Mouse (Mus musculus) lung, postnatal 0 days (tissue): ENCODE measurements around the gene Rnf157. TPM values are rescaled to one million over a fixed set of nuclear protein-coding genes. Genes with fewer than 3 reads are reported as not detected.

Experiments
- ATAC-seq: fragments of 200-750 bp; cut with Nextera tagmentation; 2 replicates; pipeline ENCODE4 v1.8.0; 2017; ENCODE audit warnings: moderate library complexity
- DNase-seq: peaks from one replicate; pipeline ENCODE4 v3.0.0-alpha.2; 2016; ENCODE audit warnings: low spot score
- H3K27ac ChIP-seq: fragments of 300-500 bp; sonication (generic); 2 replicates; pipeline ENCODE4 v1.5.1; 2014; ENCODE audit warnings: antibody characterized with exemption, mild to moderate bottlenecking, low read length, mixed read lengths
- H3K27me3 ChIP-seq: fragments of 300-500 bp; sonication (generic); replicated peaks from 2 replicates; pipeline ENCODE4 v1.6.1; 2014; ENCODE audit warnings: low read length, mixed read lengths; ENCODE audit not compliant: insufficient read depth
- H3K36me3 ChIP-seq: fragments of 300-500 bp; sonication (generic); 2 replicates; pipeline ENCODE4 v1.6.1; 2014; ENCODE audit warnings: low read length, mixed read lengths; ENCODE audit not compliant: insufficient read depth
- H3K4me1 ChIP-seq: fragments of 300-500 bp; sonication (generic); 2 replicates; pipeline ENCODE4 v1.6.1; 2014; ENCODE audit warnings: antibody characterized with exemption, low read depth, low read length, mixed read lengths; ENCODE audit not compliant: insufficient read depth
- H3K4me2 ChIP-seq: fragments of 300-500 bp; sonication (generic); replicated peaks from 2 replicates; pipeline ENCODE4 v1.6.1; 2014; ENCODE audit warnings: low read depth, mild to moderate bottlenecking, low read length, moderate library complexity, mixed read lengths
- H3K4me3 ChIP-seq: fragments of 300-500 bp; sonication (generic); 2 replicates; pipeline ENCODE4 v1.5.1; 2014; ENCODE audit warnings: low read depth, low read length
- H3K9ac ChIP-seq: fragments of 300-500 bp; sonication (generic); replicated peaks from 2 replicates; pipeline ENCODE4 v1.6.1; 2014; ENCODE audit warnings: low read depth, mild to moderate bottlenecking
- H3K9me3 ChIP-seq: fragments of 300-500 bp; sonication (generic); 2 replicates; pipeline ENCODE4 v1.6.1; 2016; ENCODE audit warnings: low read length, mixed read lengths
- CTCF ChIP-seq: IDR thresholded peaks from 2 replicates; pipeline ENCODE4 v1.5.1; 2016; ENCODE audit warnings: antibody characterized with exemption, mild to moderate bottlenecking
- EP300 ChIP-seq: IDR thresholded peaks from 2 replicates; pipeline ENCODE4 v1.6.1; 2016; ENCODE audit warnings: antibody characterized with exemption, mild to moderate bottlenecking, control low read depth
- WGBS: fragments of 180-500 bp; shearing (Covaris S2); extraction: QIAGEN DNeasy Blood & Tissue Kit; methylation state at CpG from one replicate; pipeline ENCODE4 v1.1.7; 2014; 5-methylcytosine and 5-hydroxymethylcytosine counted together
- polyA plus RNA-seq: library from polyadenylated mRNA; unstranded; fragments of >200 nt; fragmentation: Nextera tagmentation; extraction: Ambion mirVana; gene quantifications from 2 replicates; pipeline ENCODE4 v1.2.1, GENCODE M21; 2015

The Rnf157 gene
- polyA plus RNA-seq, 1 experiment from 2014 or later, result 1.4 TPM

- 65% methylated on average over 3 of the region's 3 CpGs for WGBS
- ATAC-seq, result no peak
These were observed 103.2 kb downstream of the Rnf157 start for GRCm38 (mm10) chr11:116309601-116310000.

DNA sequence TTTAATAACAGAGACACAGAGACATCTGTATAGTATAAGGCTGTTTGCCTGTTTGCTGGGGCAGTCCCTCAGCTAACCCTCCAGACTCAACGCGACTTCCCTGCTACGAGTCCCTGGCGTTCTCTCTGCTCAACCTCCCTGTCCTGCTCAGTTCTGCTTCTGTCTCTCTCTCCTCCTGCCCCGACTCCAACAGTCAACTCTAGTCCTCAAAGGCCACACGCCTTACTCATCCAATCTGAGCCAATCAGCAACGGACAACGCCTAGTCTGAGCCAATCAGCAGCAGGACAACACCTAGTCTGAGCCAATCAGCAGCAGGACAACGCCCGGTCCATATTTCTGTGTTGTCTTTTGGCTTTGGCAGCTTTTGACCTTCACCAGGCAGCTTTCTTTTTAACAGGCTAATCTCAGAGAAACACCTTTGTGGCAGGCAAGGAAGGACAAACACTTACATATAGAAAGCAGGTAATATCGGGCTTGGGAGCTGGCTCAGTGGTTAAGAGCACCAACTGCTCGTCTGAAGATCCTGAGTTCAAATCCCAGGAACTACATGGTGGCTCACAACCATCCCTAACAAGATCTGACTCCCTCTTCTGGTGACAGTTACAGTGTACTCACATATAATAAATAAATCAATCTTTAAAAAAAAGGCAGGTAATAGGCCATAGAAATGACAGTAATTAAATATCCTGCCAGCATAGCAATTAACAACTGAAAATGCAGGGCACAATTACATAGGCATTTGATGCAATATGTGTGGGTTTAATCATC is 104.9 kb downstream of the Rnf157 start:
- 88% methylated on average over 12 of the region's 12 CpGs for WGBS
- Histone ChIP-seq H3K4me2 (no peak overlapping the region), H3K4me1 (0 out of 2 replicates have a peak, but pooled peaks cover 8% of the 10 kb centered on the region), H3K9ac (no peak overlapping the region), H3K36me3 (0 out of 2 replicates have a peak, but pooled peaks cover 5% of the 10 kb centered on the region), H3K9me3 (no peaks in the 10 kb centered on the region), H3K4me3 (no peak overlapping the region), H3K27ac (no peak overlapping the region), H3K27me3 (no peaks in the 10 kb centered on the region)
- DNase-seq, result no peak
- no peak for TF ChIP-seq EP300
- TF ChIP-seq CTCF, result no peak
- no peak for ATAC-seq

More at GRCm38 (mm10) chr11:116309601-116310000, 103.2 kb downstream of the Rnf157 start:
- H3K4me2 ChIP-seq, result no peak overlapping the region
- 0 out of 2 replicates have a peak, but pooled peaks cover 8% of the 10 kb centered on the region for H3K4me1 ChIP-seq
- DNase-seq, result no peak
- H3K27ac ChIP-seq, result no peak overlapping the region
- no peaks in the 10 kb centered on the region for H3K9me3 ChIP-seq
- H3K4me3 ChIP-seq, result no peak overlapping the region
- TF ChIP-seq CTCF (no peak), EP300 (no peak)
- no peak overlapping the region for H3K9ac ChIP-seq
- no peaks in the 10 kb centered on the region for H3K27me3 ChIP-seq
- no peaks in the 10 kb centered on the region for H3K36me3 ChIP-seq

DNA sequence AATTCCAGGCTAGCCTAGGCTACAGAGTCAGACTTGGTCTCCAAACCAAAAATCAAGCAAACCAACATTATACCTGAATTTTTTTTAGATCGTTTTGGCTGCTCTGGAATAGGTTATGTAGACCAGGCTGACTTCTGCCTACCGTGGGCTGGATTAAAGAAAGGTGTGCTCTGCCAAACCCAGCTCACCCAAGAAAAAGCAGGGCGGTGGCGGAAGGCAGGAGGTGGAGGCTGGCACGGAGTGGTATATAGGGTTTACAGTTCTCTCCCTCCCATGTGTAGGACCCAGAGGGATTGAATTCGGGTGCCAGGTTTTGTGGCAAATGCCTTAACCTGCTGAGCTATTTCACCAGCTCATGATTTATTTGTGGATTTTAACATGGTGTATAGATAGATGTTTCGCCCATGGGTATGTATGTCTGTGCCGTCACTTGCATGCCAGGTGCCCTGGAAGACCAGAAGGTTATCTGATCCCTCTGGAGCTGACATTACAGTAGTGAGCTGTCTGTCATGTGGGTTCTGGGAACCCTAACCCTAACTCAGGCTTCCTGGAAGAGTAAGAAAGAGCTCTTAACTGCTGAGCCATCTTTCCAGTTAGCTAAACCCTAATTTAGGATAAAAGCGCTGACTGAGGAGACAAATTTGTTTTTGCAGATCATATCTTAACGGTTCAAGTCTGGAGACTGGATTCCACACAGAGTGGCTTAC is 105.7 kb downstream of the Rnf157 start, which contains the start of gene Exoc7:
Gene Exoc7, minus strand, starts transcription at position 215 of the 707 bp plus-strand sequence.
- H3K4me2 ChIP-seq, result peak within 1 kb of the TSS; percentile 83
- 0 out of 2 replicates have a peak, but pooled peaks cover 10% of the 10 kb centered on the region for H3K36me3 ChIP-seq
- no peak within 1 kb of the TSS for H3K27ac ChIP-seq
- no peaks in the 10 kb centered on the region for H3K9me3 ChIP-seq
- 81% methylated on average over 10 of the region's 10 CpGs for WGBS
- ATAC-seq, result no peak
- H3K4me3 ChIP-seq, result peak within 1 kb of the TSS; percentile 66
- DNase-seq, result no peak
- no peaks in the 10 kb centered on the region for H3K27me3 ChIP-seq
- TF ChIP-seq CTCF, result no peak
- no peak for TF ChIP-seq EP300
- peak within 1 kb of the TSS; percentile 63 for H3K9ac ChIP-seq
- 0 out of 2 replicates have a peak, but pooled peaks cover 8% of the 10 kb centered on the region for H3K4me1 ChIP-seq

DNA sequence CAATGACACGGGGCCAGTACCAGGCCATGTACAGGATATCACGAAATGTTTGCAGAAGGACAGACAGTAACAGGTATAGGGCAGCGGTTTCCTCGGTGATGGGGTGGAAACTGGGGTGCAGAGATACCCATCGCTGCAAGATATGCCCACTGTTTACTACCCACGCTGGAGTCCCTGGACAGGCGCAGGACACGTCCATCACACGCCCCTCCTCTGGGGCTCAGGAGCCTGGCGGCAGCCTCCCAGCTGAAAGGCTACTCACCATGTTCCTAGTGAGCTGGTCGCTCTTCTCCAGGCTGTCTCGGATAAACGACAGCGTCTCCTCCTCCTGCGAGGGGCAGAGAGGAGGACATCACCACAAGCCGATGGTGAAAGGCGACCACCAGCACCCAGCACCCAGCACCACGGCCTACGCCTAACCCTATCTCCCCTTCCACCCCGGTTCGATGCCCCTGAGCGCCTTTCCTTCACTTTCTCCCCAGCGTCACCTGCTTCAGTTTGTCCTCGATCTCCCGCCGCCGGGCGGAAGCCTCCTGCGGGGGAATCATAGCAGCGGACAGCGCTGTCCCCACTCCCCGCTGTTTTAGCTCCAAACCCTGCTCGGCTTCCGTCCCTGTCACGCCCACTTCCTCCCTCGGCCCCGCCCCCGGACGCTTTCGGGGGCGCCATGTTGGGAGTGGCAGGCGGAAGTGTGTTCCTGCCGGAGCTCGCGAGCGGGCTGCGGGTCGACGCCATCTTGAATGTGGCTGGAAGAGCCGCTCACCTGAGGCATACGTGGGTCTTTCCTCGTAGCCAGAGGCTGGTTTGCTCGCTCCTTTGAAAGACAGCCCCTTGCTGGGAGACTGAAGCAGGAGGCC is 106.5 kb downstream of the Rnf157 start:
- Histone ChIP-seq H3K27me3 (no peaks in the 10 kb centered on the region), H3K9ac (peak overlapping the region; percentile 63), H3K9me3 (no peaks in the 10 kb centered on the region), H3K36me3 (0 out of 2 replicates have a peak, but pooled peaks cover 10% of the 10 kb centered on the region), H3K4me2 (peak overlapping the region; percentile 83), H3K27ac (no peak overlapping the region), H3K4me3 (peak overlapping the region; percentile 66), H3K4me1 (0 out of 2 replicates have a peak, but pooled peaks cover 8% of the 10 kb centered on the region)
- 2% methylated on average over 46 of the region's 53 CpGs for WGBS
- DNase-seq (peak; percentile 96), ATAC-seq (peak; percentile 97)
- TF ChIP-seq CTCF, result no peak
- no peak for TF ChIP-seq EP300

DNA sequence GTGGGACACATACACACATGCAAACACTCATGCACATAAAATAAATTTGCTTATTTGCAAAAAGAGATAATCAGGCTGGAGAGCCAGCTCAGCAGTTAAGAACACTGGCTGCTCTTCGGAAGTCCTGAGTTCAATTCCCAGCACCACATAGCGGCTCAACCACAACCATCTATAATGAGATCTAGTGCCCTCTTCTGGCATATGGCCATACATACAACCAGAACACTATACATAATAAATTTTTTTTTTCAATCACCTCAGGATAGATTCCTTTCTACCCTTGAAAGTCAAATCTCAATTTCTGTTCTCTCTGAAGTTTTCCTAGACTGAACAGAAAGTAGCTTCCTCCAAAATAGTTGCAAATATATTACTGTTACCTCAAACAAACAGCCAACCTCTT is 107.4 kb downstream of the Rnf157 start:
- TF ChIP-seq CTCF (0 out of 2 replicates have a peak, but pooled peaks have one; percentile 6), EP300 (no peak)
- no peak for ATAC-seq
- 0 out of 2 replicates have a peak, but pooled peaks cover 8% of the 10 kb centered on the region for H3K4me1 ChIP-seq
- no peaks in the 10 kb centered on the region for H3K9me3 ChIP-seq
- H3K27ac ChIP-seq, result no peak overlapping the region
- no peaks in the 10 kb centered on the region for H3K27me3 ChIP-seq
- H3K36me3 ChIP-seq, result peaks cover 19% of the 10 kb centered on the region; the same call in 1 of the 2 replicates
- DNase-seq, result no peak
- WGBS, result 95% methylated on average over 2 of the region's 2 CpGs
- H3K9ac ChIP-seq, result no peak overlapping the region
- H3K4me2 ChIP-seq, result no peak overlapping the region
- H3K4me3 ChIP-seq, result peak overlapping the region; percentile 66; the same call in 1 of the 2 replicates
